In genomic region chr7:115706141-115706540, GRCm38 (mm10) we compare ENCODE assay signal across 12 mouse cellular contexts.
DNase-seq lines count a peak whose midpoint lies in the region; ATAC-seq and TF ChIP-seq lines count a peak whose summit lies in the region.
"Had no signal": no experiment of that assay in that cellular context is flagged by ENCODE, and none has a peak within 500 bp of the region (broad histone marks: within the 10 kb centered on the region; RNA-seq: fewer than 3 reads in every experiment).

No protein-coding gene starts in this region.

- 28% methylated on average over 2 of the region's 2 CpGs for WGBS in intestine, embryonic 16.5 days

- no peaks in the 10 kb centered on the region for H3K36me3 ChIP-seq in intestine, embryonic 16.5 days (ENCODE audit: control insufficient read depth, insufficient read depth, low read length)

- ATAC-seq in intestine, embryonic 16.5 days = 0 out of 2 replicates have a peak, but pooled peaks have one; percentile 36
- ATAC-seq: liver, postnatal 0 days had no signal

- H3K27ac ChIP-seq in layer of hippocampus, adult 2 months = peak overlapping the region; percentile 18; the same call in 1 of the 2 replicates
- no peak overlapping the region for H3K27ac ChIP-seq in intestine, embryonic 16.5 days (ENCODE audit: low read length)
- H3K27ac ChIP-seq: heart, adult 2 months had no signal

- H3K9me3 ChIP-seq in intestine, embryonic 16.5 days (ENCODE audit: control insufficient read depth, low read length) = no peaks in the 10 kb centered on the region

- no peak overlapping the region for H3K4me3 ChIP-seq in layer of hippocampus, adult 2 months
- H3K4me3 ChIP-seq in intestine, embryonic 16.5 days (ENCODE audit: low read length) = no peak overlapping the region
- H3K4me3 ChIP-seq: heart, adult 2 months had no signal

- no peak overlapping the region for H3K9ac ChIP-seq in intestine, embryonic 16.5 days (ENCODE audit: low read depth, low read length)
- H3K9ac ChIP-seq: liver, postnatal 0 days had no signal

- H3K4me1 ChIP-seq in intestine, embryonic 16.5 days (ENCODE audit: control insufficient read depth, insufficient read depth, low read length) = no peaks in the 10 kb centered on the region

- DNase-seq in embryo, embryonic 10.5 days (ENCODE audit: low spot score) = peak; percentile 46
- DNase-seq in embryo, embryonic 9.5 days (ENCODE audit: extremely low spot score) = no peak
- DNase-seq in layer of hippocampus, adult 2 months (ENCODE audit: low spot score in 2 of 2) = no peak
- no peak for DNase-seq in layer of hippocampus, postnatal 25 days (ENCODE audit: extremely low spot score in 1 of 2, low spot score in 1 of 2)
- peak; percentile 42 for DNase-seq in Muller cell, postnatal 12 days (ENCODE audit: inconsistent ontology term)
- no peak for DNase-seq in liver
- DNase-seq in layer of hippocampus, postnatal 14 days (ENCODE audit: low spot score in 2 of 2) = no peak
- DNase-seq: adrenal gland, postnatal 36 days; cerebellum, adult 11-12 months; liver, postnatal 0 days had no signal

- TF ChIP-seq CTCF in layer of hippocampus, adult 2 months (conservative IDR thresholded peaks at IDR 0.05) = no peak

- H3K27me3 ChIP-seq in intestine, embryonic 16.5 days (replicated peaks; ENCODE audit: control insufficient read depth, insufficient read depth, low read length) = no peaks in the 10 kb centered on the region

- H3K4me2 ChIP-seq in intestine, embryonic 16.5 days (ENCODE audit: low read depth, low read length) = no peak overlapping the region

Comparison
In these comparisons a context has a peak if more than half of its experiments do, and no peak if none do; other contexts are left out.
1. DNase-seq: peak in embryo, embryonic 10.5 days (single experiment) and Muller cell, postnatal 12 days (single experiment); none in embryo, embryonic 9.5 days (single experiment), layer of hippocampus, adult 2 months (0 of 2), layer of hippocampus, postnatal 25 days (0 of 2), liver (single experiment) and layer of hippocampus, postnatal 14 days (0 of 2).